In genomic region chr17:35848112-35848511, GRCm38 (mm10) we compare ENCODE assay signal across 10 mouse cellular contexts. TPM values are rescaled to one million over a fixed set of nuclear protein-coding genes. Genes with fewer than 3 reads are reported as not detected.
A peak's percentile ranks its signal among the peaks of the same experiment; 100 is the strongest.
DNase-seq lines count a peak whose midpoint lies in the region; ATAC-seq lines count a peak whose summit lies in the region.
"Had no signal": no experiment of that assay in that cellular context is flagged by ENCODE, and none has a peak within 500 bp of the region (broad histone marks: within the 10 kb centered on the region; RNA-seq: fewer than 3 reads in every experiment).

No protein-coding gene starts in this region.

- peaks cover 1% of the 10 kb centered on the region; the same call in 1 of the 2 replicates for H3K4me1 ChIP-seq in heart, embryonic 13.5 days
- no peaks in the 10 kb centered on the region for H3K4me1 ChIP-seq in midbrain, embryonic 16.5 days (ENCODE audit: control insufficient read depth, insufficient read depth, low read length)
- no peaks in the 10 kb centered on the region for H3K4me1 ChIP-seq in midbrain, embryonic 14.5 days (ENCODE audit: control insufficient read depth, insufficient read depth, low read length)
- peaks cover 13% of the 10 kb centered on the region for H3K4me1 ChIP-seq in liver, embryonic 16.5 days (ENCODE audit: control insufficient read depth, low read depth, low read length)

- ATAC-seq in heart, embryonic 13.5 days (ENCODE audit: extremely low read depth, insufficient number of reproducible peaks, low FRiP score, low TSS enrichment): no peak
- no peak for ATAC-seq in midbrain, embryonic 16.5 days
- no peak for ATAC-seq in midbrain, embryonic 14.5 days (ENCODE audit: low FRiP score, low TSS enrichment)
- peak; percentile 15; the same call in 1 of the 2 replicates for ATAC-seq in liver, embryonic 16.5 days (ENCODE audit: low read depth)

- intact Hi-C loops in heart, postnatal 10 days (cut with DNase I): no loop called here

- peak overlapping the region; percentile 24 for H3K9ac ChIP-seq in heart, embryonic 13.5 days
- H3K9ac ChIP-seq in midbrain, embryonic 16.5 days (ENCODE audit: low read depth, low read length): 0 out of 2 replicates have a peak overlapping the region, but pooled peaks have one; percentile 20
- no peak overlapping the region for H3K9ac ChIP-seq in midbrain, embryonic 14.5 days (replicated peaks; ENCODE audit: low read length)
- H3K9ac ChIP-seq in liver, embryonic 16.5 days (ENCODE audit: low read depth, low read length): no peak overlapping the region

- H3K4me3 ChIP-seq in heart, embryonic 13.5 days: no peak overlapping the region
- no peak overlapping the region for H3K4me3 ChIP-seq in midbrain, embryonic 16.5 days (ENCODE audit: low read depth, low read length)
- H3K4me3 ChIP-seq in midbrain, embryonic 14.5 days (replicated peaks; ENCODE audit: low read depth, low read length): no peak overlapping the region
- no peak overlapping the region for H3K4me3 ChIP-seq in liver, embryonic 16.5 days (ENCODE audit: low read depth, low read length)

- H3K9me3 ChIP-seq in heart, embryonic 13.5 days: no peaks in the 10 kb centered on the region
- H3K9me3 ChIP-seq in midbrain, embryonic 16.5 days (replicated peaks; ENCODE audit: control insufficient read depth, low read length, poor library complexity, severe bottlenecking): no peaks in the 10 kb centered on the region
- no peaks in the 10 kb centered on the region for H3K9me3 ChIP-seq in midbrain, embryonic 14.5 days (ENCODE audit: control insufficient read depth, low read length)
- H3K9me3 ChIP-seq in liver, embryonic 16.5 days (replicated peaks; ENCODE audit: control insufficient read depth, low read length): no peaks in the 10 kb centered on the region

- H3K27me3 ChIP-seq in heart, embryonic 13.5 days (replicated peaks): no peaks in the 10 kb centered on the region
- H3K27me3 ChIP-seq in midbrain, embryonic 16.5 days (ENCODE audit: control insufficient read depth, insufficient read depth, low read depth, low read length): no peaks in the 10 kb centered on the region
- H3K27me3 ChIP-seq in midbrain, embryonic 14.5 days (ENCODE audit: control insufficient read depth, insufficient read depth, low read length): no peaks in the 10 kb centered on the region
- H3K27me3 ChIP-seq in liver, embryonic 16.5 days (ENCODE audit: control insufficient read depth, insufficient read depth, low read depth, low read length): no peaks in the 10 kb centered on the region

- H3K36me3 ChIP-seq in heart, embryonic 13.5 days: peaks cover 89% of the 10 kb centered on the region
- H3K36me3 ChIP-seq in midbrain, embryonic 16.5 days (ENCODE audit: control insufficient read depth, insufficient read depth, low read length): peaks cover 34% of the 10 kb centered on the region
- peaks cover 76% of the 10 kb centered on the region for H3K36me3 ChIP-seq in midbrain, embryonic 14.5 days (ENCODE audit: control insufficient read depth, insufficient read depth, low read length)
- H3K36me3 ChIP-seq in liver, embryonic 16.5 days (ENCODE audit: control insufficient read depth, insufficient read depth): peaks cover 62% of the 10 kb centered on the region

- DNase-seq in heart, postnatal 10 days: no peak
- no peak for DNase-seq in midbrain, embryonic 14.5 days
- peak; percentile 83 for DNase-seq in brain, adult 2 months (ENCODE audit: low read depth, low spot score)
- no peak for DNase-seq in frontal cortex, postnatal 10 days (ENCODE audit: low spot score in 2 of 2)
- no peak for DNase-seq in urinary bladder, postnatal 36 days (ENCODE audit: low spot score in 2 of 2)
- DNase-seq: cerebellum, adult 18-20 months; spleen, adult 18-20 months had no signal

- no peak overlapping the region for H3K4me2 ChIP-seq in heart, embryonic 13.5 days
- H3K4me2 ChIP-seq in midbrain, embryonic 16.5 days (ENCODE audit: low read length): no peak overlapping the region
- no peak overlapping the region for H3K4me2 ChIP-seq in midbrain, embryonic 14.5 days (ENCODE audit: low read length)
- H3K4me2 ChIP-seq in liver, embryonic 16.5 days (ENCODE audit: low read depth, low read length): no peak overlapping the region

- no peak overlapping the region for H3K27ac ChIP-seq in heart, embryonic 13.5 days (replicated peaks)
- no peak overlapping the region for H3K27ac ChIP-seq in midbrain, embryonic 16.5 days (ENCODE audit: low read length)
- no peak overlapping the region for H3K27ac ChIP-seq in midbrain, embryonic 14.5 days (replicated peaks; ENCODE audit: low read depth, low read length)
- no peak overlapping the region for H3K27ac ChIP-seq in liver, embryonic 16.5 days (ENCODE audit: low read length)

- 48% methylated on average over 1 of the region's 1 CpGs for WGBS in heart, embryonic 13.5 days
- 57% methylated on average over 1 of the region's 1 CpGs for WGBS in midbrain, embryonic 16.5 days
- 55% methylated on average over 1 of the region's 1 CpGs for WGBS in midbrain, embryonic 14.5 days
- 54% methylated on average over 1 of the region's 1 CpGs for whole genome bisulfite sequencing in liver, embryonic 16.5 days (ENCODE audit: insufficient replicate concordance)

RNA-seq across cellular contexts. Expression of gene Mdc1, which starts 6.8 kb away (rescaled TPM):
- 17.7 and 18.4 TPM in 2 replicates for polyA plus RNA-seq in heart, embryonic 13.5 days (2015; fragmentation: Nextera tagmentation; extraction: Ambion mirVana)
- total RNA-seq in heart, postnatal 10 days (2021): 10 to 100 TPM; 20.4 to 22.1 TPM
- 8.6 and 10.3 TPM in 2 replicates for polyA plus RNA-seq in midbrain, embryonic 16.5 days (2015; fragmentation: Nextera tagmentation; extraction: Ambion mirVana)
- polyA plus RNA-seq in midbrain, embryonic 14.5 days (2014; fragmentation: Nextera tagmentation; extraction: Ambion mirVana): 7.3 and 8.2 TPM in 2 replicates
- 10.0 and 10.3 TPM in 2 replicates for polyA plus RNA-seq in liver, embryonic 16.5 days (2015; fragmentation: Nextera tagmentation; extraction: Ambion mirVana)

RNA-seq across cellular contexts. Expression of gene Tubb5, which starts 10.0 kb away (rescaled TPM):
- polyA plus RNA-seq in heart, embryonic 13.5 days (2015; fragmentation: Nextera tagmentation; extraction: Ambion mirVana): 741 and 743 TPM in 2 replicates
- total RNA-seq in heart, postnatal 10 days (2021): 100 to 1,000 TPM; 358 to 363 TPM
- polyA plus RNA-seq in midbrain, embryonic 16.5 days (2015; fragmentation: Nextera tagmentation; extraction: Ambion mirVana): 1,852 and 1,913 TPM in 2 replicates
- 1,880 and 2,054 TPM in 2 replicates for polyA plus RNA-seq in midbrain, embryonic 14.5 days (2014; fragmentation: Nextera tagmentation; extraction: Ambion mirVana)
- polyA plus RNA-seq in liver, embryonic 16.5 days (2015; fragmentation: Nextera tagmentation; extraction: Ambion mirVana): 328 and 345 TPM in 2 replicates

RNA-seq across cellular contexts. Expression of gene Nrm, which starts 13.0 kb away (rescaled TPM):
- polyA plus RNA-seq in heart, embryonic 13.5 days (2015; fragmentation: Nextera tagmentation; extraction: Ambion mirVana): 43.5 and 50.5 TPM in 2 replicates
- total RNA-seq in heart, postnatal 10 days (2021): 10 to 100 TPM; 12.6 to 13.5 TPM
- 13.5 and 14.6 TPM in 2 replicates for polyA plus RNA-seq in midbrain, embryonic 16.5 days (2015; fragmentation: Nextera tagmentation; extraction: Ambion mirVana)
- polyA plus RNA-seq in midbrain, embryonic 14.5 days (2014; fragmentation: Nextera tagmentation; extraction: Ambion mirVana): 14.5 and 20.2 TPM in 2 replicates
- 20.7 and 21.1 TPM in 2 replicates for polyA plus RNA-seq in liver, embryonic 16.5 days (2015; fragmentation: Nextera tagmentation; extraction: Ambion mirVana)

RNA-seq across cellular contexts. Expression of gene Ppp1r18, which starts 17.3 kb away (rescaled TPM):
- polyA plus RNA-seq in heart, embryonic 13.5 days (2015; fragmentation: Nextera tagmentation; extraction: Ambion mirVana): 19.8 and 21.0 TPM in 2 replicates
- total RNA-seq in heart, postnatal 10 days (2021): 10 to 100 TPM; 27.9 to 29.6 TPM
- polyA plus RNA-seq in midbrain, embryonic 16.5 days (2015; fragmentation: Nextera tagmentation; extraction: Ambion mirVana): 18.4 and 18.8 TPM in 2 replicates
- 17.4 and 21.0 TPM in 2 replicates for polyA plus RNA-seq in midbrain, embryonic 14.5 days (2014; fragmentation: Nextera tagmentation; extraction: Ambion mirVana)
- 10.5 and 14.2 TPM in 2 replicates for polyA plus RNA-seq in liver, embryonic 16.5 days (2015; fragmentation: Nextera tagmentation; extraction: Ambion mirVana)

RNA-seq across cellular contexts. Expression of gene Flot1, which starts 25.1 kb away (rescaled TPM):
- polyA plus RNA-seq in heart, embryonic 13.5 days (2015; fragmentation: Nextera tagmentation; extraction: Ambion mirVana): 81.1 and 99.0 TPM in 2 replicates
- 100 to 1,000 TPM; 114 to 124 TPM for total RNA-seq in heart, postnatal 10 days (2021)
- 102 and 104 TPM in 2 replicates for polyA plus RNA-seq in midbrain, embryonic 16.5 days (2015; fragmentation: Nextera tagmentation; extraction: Ambion mirVana)
- polyA plus RNA-seq in midbrain, embryonic 14.5 days (2014; fragmentation: Nextera tagmentation; extraction: Ambion mirVana): 59.9 and 74.0 TPM in 2 replicates
- 32.7 and 33.6 TPM in 2 replicates for polyA plus RNA-seq in liver, embryonic 16.5 days (2015; fragmentation: Nextera tagmentation; extraction: Ambion mirVana)

Comparison
In these comparisons a context has a peak if more than half of its experiments do, and no peak if none do; other contexts are left out.
1. H3K9ac ChIP-seq: peak in heart, embryonic 13.5 days (single experiment) and midbrain, embryonic 16.5 days (single experiment); none in midbrain, embryonic 14.5 days (single experiment) and liver, embryonic 16.5 days (single experiment).